Mouse (Mus musculus) megakaryocyte, embryonic 14.5 days (primary cell): ENCODE measurements at regions not wholly inside any gene's neighbourhood (a gene's known extent, or its start where the extent isn't known, plus 50 kb on each side); places are given as distances from the start of the nearest gene placed in this dataset.

Experiments used
- FLI1 ChIP-seq: IDR thresholded peaks from 2 replicates; pipeline ENCODE4 v1.6.1; 2012; ENCODE audit warnings: low read length, inconsistent platforms, mixed read lengths
- GATA1 ChIP-seq: IDR thresholded peaks from 3 replicates; pipeline ENCODE4 v1.6.1; 2012; ENCODE audit warnings: mixed read lengths, low read length, inconsistent platforms, borderline replicate concordance

- no peak for TF ChIP-seq GATA1
- no peak for TF ChIP-seq FLI1
Observed at GRCm38 (mm10) chr3:38331169-38331568, 153.5 kb downstream of the Ankrd50 start.
